Mouse (Mus musculus): ENCODE measurements at regions not wholly inside any gene's neighbourhood (a gene's known extent, or its start where the extent isn't known, plus 50 kb on each side); places are given as distances from the start of the nearest gene placed in this dataset.

DNA sequence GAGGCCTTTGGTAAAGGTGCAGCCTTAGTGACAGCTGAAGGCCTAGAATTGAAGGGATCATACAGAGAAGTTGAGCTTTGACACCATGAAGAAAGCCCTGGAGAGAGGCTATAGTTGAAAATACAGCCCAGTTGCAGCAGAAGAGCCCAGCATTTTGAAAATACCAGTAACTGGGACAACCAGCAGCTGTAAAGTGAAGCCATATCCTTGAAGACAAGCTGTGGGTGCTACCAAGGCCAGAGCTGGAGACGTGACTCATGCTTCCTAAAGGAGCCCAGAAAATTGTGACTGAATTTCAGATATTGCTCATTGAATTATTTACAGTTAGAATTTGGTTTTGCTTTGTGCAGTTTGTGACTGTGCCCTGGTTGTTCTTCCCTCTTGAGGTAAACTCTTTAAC is 514.6 kb downstream of the Adam3 start:
- Histone ChIP-seq H3K4me1 (ENCODE audit: insufficient read depth, low read length) (no peaks in the 10 kb centered on the region), H3K36me3 (ENCODE audit: insufficient read depth, low read length) (no peaks in the 10 kb centered on the region), H3K4me3 (ENCODE audit: low read length) (no peak overlapping the region), H3K9ac (replicated peaks; ENCODE audit: low read length) (no peak overlapping the region), H3K27ac (ENCODE audit: low read length) (no peak overlapping the region), H3K4me2 (replicated peaks; ENCODE audit: low read depth, low read length) (no peak overlapping the region), H3K27me3 (ENCODE audit: insufficient read depth, low read length) (no peaks in the 10 kb centered on the region), H3K9me3 (ENCODE audit: low read length) (no peaks in the 10 kb centered on the region)
- no peak for ATAC-seq (ENCODE audit: low FRiP score, low TSS enrichment)
- 76% methylated on average over 1 of the region's 1 CpGs for WGBS

All from kidney, embryonic 16.5 days (tissue).